Mouse (Mus musculus) embryonic facial prominence, embryonic 11.5 days (tissue): ENCODE data around the gene Zbtb40. TPM values are rescaled to one million over a fixed set of nuclear protein-coding genes. Genes with fewer than 3 reads are reported as not detected.
A peak's percentile ranks its signal among the peaks of the same experiment; 100 is the strongest.

Experiments
- ATAC-seq: fragments of 200-750 bp; cut with Nextera tagmentation; replicated peaks from 2 replicates; pipeline ENCODE4 v1.8.0; 2017; ENCODE audit warnings: low read depth; ENCODE audit not compliant: insufficient number of reproducible peaks, low FRiP score, low TSS enrichment
- DNase-seq: peaks from one replicate; pipeline ENCODE4 v3.0.0-alpha.2; 2015; ENCODE audit warnings: low spot score
- H3K27ac ChIP-seq: fragments of 300-500 bp; sonication (generic); replicated peaks from 2 replicates; pipeline ENCODE4 v1.5.1; 2014; ENCODE audit warnings: mild to moderate bottlenecking, low read depth, low read length, control low read depth
- H3K27me3 ChIP-seq: fragments of 300-500 bp; sonication (generic); 2 replicates; pipeline ENCODE4 v1.6.1; 2014; ENCODE audit warnings: mild to moderate bottlenecking, low read length, moderate library complexity, mixed read lengths; ENCODE audit not compliant: control insufficient read depth, insufficient read depth
- H3K36me3 ChIP-seq: fragments of 300-500 bp; sonication (generic); replicated peaks from 2 replicates; pipeline ENCODE4 v1.6.1; 2014; ENCODE audit warnings: low read depth, mild to moderate bottlenecking, low read length, moderate library complexity, mixed read lengths; ENCODE audit not compliant: control insufficient read depth, insufficient read depth
- H3K4me1 ChIP-seq: fragments of 300-500 bp; sonication (generic); 2 replicates; pipeline ENCODE4 v1.6.1; 2014; ENCODE audit warnings: low read length, mixed read lengths; ENCODE audit not compliant: control insufficient read depth, insufficient read depth
- H3K4me2 ChIP-seq: fragments of 300-500 bp; sonication (generic); 2 replicates; pipeline ENCODE4 v1.6.1; 2014; ENCODE audit warnings: low read depth, mild to moderate bottlenecking, control low read depth, low read length, moderate library complexity
- H3K4me3 ChIP-seq: fragments of 300-500 bp; sonication (generic); 2 replicates; pipeline ENCODE4 v1.5.1; 2014; ENCODE audit warnings: low read depth, low read length, control low read depth
- H3K9ac ChIP-seq: fragments of 300-500 bp; sonication (generic); replicated peaks from 2 replicates; pipeline ENCODE4 v1.6.1; 2014; ENCODE audit warnings: mild to moderate bottlenecking, control low read depth, low read length
- H3K9me3 ChIP-seq: fragments of 300-500 bp; sonication (generic); replicated peaks from 2 replicates; pipeline ENCODE4 v1.6.1; 2016; ENCODE audit warnings: mild to moderate bottlenecking, low read length, inconsistent platforms, mixed read lengths; ENCODE audit not compliant: control insufficient read depth
- WGBS: fragments of 180-500 bp; shearing (Covaris S2); extraction: QIAGEN DNeasy Blood & Tissue Kit; methylation state at CpG from one replicate; pipeline ENCODE4 v1.1.7; 2014; 5-methylcytosine and 5-hydroxymethylcytosine counted together
- polyA plus RNA-seq: library from polyadenylated mRNA; unstranded; fragments of >200 nt; fragmentation: Nextera tagmentation; extraction: Ambion mirVana; gene quantifications from 2 replicates; pipeline ENCODE4 v1.2.1, GENCODE M21; 2014

The Zbtb40 gene
- polyA plus RNA-seq, 1 experiment from 2014 or later: 3.3 TPM

DNA sequence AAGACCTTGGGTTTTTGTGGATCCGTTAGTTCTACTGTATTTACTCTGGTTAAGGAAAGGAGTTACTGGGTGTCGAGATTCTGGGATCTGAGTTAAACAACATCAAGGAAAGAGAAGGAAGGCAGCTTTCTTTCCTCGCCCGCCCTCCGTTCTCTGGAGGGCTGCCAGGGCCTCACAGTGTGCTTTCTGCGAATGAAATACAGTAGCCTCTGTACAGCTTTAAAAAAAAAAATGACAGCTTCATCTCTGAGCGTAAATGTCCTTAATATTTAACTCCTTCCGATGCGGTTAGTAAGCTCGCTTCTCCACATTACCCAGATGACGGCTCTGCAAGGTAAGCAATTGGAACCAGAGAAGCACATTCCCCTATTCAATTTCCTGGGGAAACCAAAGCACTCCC, 4.8 kb downstream of the Zbtb40 start:
- WGBS: 27% methylated on average over 11 of the region's 11 CpGs

GRCm38 (mm10) chr4:137042039-137042438, 6.6 kb downstream of the Zbtb40 start:
- H3K27me3 ChIP-seq: no peaks in the 10 kb centered on the region
- H3K4me2 ChIP-seq: no peak overlapping the region
- no peaks in the 10 kb centered on the region for H3K9me3 ChIP-seq
- H3K27ac ChIP-seq: no peak overlapping the region
- ATAC-seq (no peak), DNase-seq (no peak)
- 88% methylated on average over 8 of the region's 8 CpGs for WGBS
- H3K4me3 ChIP-seq: no peak overlapping the region
- no peaks in the 10 kb centered on the region for H3K36me3 ChIP-seq
- H3K4me1 ChIP-seq: peaks cover 2% of the 10 kb centered on the region; the same call in 1 of the 2 replicates
- no peak overlapping the region for H3K9ac ChIP-seq

More for the DNA sequence above, 4.8 kb downstream of the Zbtb40 start:
- H3K27me3 ChIP-seq: no peaks in the 10 kb centered on the region
- DNase-seq (peak; percentile 32), ATAC-seq (no peak)
- H3K4me3 ChIP-seq: no peak overlapping the region
- no peak overlapping the region for H3K4me2 ChIP-seq
- H3K27ac ChIP-seq: no peak overlapping the region
- H3K9me3 ChIP-seq: no peaks in the 10 kb centered on the region
- no peak overlapping the region for H3K9ac ChIP-seq
- H3K36me3 ChIP-seq: no peaks in the 10 kb centered on the region
- H3K4me1 ChIP-seq: peaks cover 2% of the 10 kb centered on the region; the same call in 1 of the 2 replicates

- Histone ChIP-seq H3K4me2 (no peak overlapping the region), H3K36me3 (no peaks in the 10 kb centered on the region), H3K27ac (no peak overlapping the region), H3K4me3 (no peak overlapping the region), H3K27me3 (no peaks in the 10 kb centered on the region), H3K9me3 (no peaks in the 10 kb centered on the region), H3K4me1 (peaks cover 2% of the 10 kb centered on the region; the same call in 1 of the 2 replicates), H3K9ac (no peak overlapping the region)
- DNase-seq (no peak), ATAC-seq (no peak)
- 61% methylated on average over 10 of the region's 10 CpGs for WGBS
Observed at GRCm38 (mm10) chr4:137041161-137041621, 7.4 kb downstream of the Zbtb40 start.

DNA sequence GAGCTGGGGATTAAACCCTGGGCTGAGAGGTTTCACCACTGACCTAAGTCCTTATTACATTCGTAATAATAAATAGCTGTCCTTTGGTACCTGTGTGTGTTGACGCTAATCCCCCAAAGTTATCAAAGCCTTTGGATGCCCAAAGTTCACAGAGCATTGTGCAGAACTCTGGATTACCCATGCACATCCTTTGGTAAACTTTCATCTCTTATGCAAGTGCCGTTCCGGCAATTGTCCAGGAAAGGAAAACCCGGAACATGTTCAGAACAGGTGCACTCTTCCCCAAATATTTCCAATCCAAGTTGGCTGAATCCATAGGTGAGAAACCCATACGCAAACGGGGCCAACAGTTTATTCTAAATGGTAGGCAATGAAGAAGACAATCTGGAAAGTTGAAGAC, 9.2 kb downstream of the Zbtb40 start:
- ATAC-seq (no peak), DNase-seq (no peak)
- H3K4me2 ChIP-seq: no peak overlapping the region
- H3K9me3 ChIP-seq: no peaks in the 10 kb centered on the region
- H3K4me3 ChIP-seq: no peak overlapping the region
- H3K36me3 ChIP-seq: no peaks in the 10 kb centered on the region
- no peak overlapping the region for H3K27ac ChIP-seq
- H3K9ac ChIP-seq: no peak overlapping the region
- 97% methylated on average over 7 of the region's 7 CpGs for WGBS
- H3K27me3 ChIP-seq: no peaks in the 10 kb centered on the region
- H3K4me1 ChIP-seq: peaks cover 2% of the 10 kb centered on the region; the same call in 1 of the 2 replicates

DNA sequence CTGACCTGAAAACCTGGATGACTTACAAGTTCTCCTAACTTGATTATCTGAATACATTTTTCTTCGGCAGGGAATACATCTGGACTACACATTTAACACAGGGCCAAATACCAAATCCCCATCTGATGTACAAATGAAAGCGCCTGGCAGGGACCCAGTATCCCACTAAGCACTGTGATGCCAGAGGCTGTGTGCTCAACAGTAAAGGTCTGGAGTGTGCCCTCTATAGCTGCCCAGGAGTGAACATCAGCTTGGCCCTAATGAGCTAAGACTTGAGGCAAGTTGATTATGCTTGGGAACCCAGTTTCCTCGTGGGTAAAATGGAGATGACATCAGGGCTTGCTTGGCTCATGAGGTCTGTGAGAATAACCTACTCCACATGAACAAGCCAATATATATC, 10.1 kb downstream of the Zbtb40 start:
- H3K4me1 ChIP-seq: peaks cover 2% of the 10 kb centered on the region; the same call in 1 of the 2 replicates
- H3K27me3 ChIP-seq: no peaks in the 10 kb centered on the region
- H3K9me3 ChIP-seq: no peaks in the 10 kb centered on the region
- ATAC-seq: no peak
- no peak overlapping the region for H3K4me2 ChIP-seq
- no peak overlapping the region for H3K27ac ChIP-seq
- no peak overlapping the region for H3K9ac ChIP-seq
- DNase-seq: no peak
- no peaks in the 10 kb centered on the region for H3K36me3 ChIP-seq
- no peak overlapping the region for H3K4me3 ChIP-seq
- WGBS: 61% methylated on average over 3 of the region's 3 CpGs

DNA sequence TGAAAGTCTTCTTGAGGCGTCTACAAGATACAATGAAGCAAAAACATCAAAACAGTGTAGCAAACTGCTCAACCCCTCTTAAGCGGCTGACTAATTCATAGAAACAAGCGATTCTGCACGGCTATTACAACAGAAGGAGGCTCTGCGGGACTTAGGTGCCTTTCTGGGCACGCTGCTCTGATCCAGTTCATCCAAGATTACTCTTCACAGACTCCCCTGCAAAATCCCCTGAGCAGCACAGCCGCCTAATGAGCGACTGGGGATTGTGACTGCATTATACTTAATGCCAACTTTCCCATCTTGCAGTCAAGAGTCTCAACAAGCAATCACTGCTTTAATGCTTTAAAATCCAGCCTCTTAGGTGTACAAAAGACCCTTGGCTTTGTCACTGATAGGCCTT, 10.5 kb downstream of the Zbtb40 start:
- H3K36me3 ChIP-seq: no peaks in the 10 kb centered on the region
- no peaks in the 10 kb centered on the region for H3K27me3 ChIP-seq
- no peak overlapping the region for H3K9ac ChIP-seq
- no peak overlapping the region for H3K4me2 ChIP-seq
- no peak for DNase-seq
- H3K4me3 ChIP-seq: no peak overlapping the region
- no peaks in the 10 kb centered on the region for H3K9me3 ChIP-seq
- no peak overlapping the region for H3K27ac ChIP-seq
- H3K4me1 ChIP-seq: peaks cover 2% of the 10 kb centered on the region; the same call in 1 of the 2 replicates
- ATAC-seq: no peak
- WGBS: 46% methylated on average over 8 of the region's 8 CpGs

DNA sequence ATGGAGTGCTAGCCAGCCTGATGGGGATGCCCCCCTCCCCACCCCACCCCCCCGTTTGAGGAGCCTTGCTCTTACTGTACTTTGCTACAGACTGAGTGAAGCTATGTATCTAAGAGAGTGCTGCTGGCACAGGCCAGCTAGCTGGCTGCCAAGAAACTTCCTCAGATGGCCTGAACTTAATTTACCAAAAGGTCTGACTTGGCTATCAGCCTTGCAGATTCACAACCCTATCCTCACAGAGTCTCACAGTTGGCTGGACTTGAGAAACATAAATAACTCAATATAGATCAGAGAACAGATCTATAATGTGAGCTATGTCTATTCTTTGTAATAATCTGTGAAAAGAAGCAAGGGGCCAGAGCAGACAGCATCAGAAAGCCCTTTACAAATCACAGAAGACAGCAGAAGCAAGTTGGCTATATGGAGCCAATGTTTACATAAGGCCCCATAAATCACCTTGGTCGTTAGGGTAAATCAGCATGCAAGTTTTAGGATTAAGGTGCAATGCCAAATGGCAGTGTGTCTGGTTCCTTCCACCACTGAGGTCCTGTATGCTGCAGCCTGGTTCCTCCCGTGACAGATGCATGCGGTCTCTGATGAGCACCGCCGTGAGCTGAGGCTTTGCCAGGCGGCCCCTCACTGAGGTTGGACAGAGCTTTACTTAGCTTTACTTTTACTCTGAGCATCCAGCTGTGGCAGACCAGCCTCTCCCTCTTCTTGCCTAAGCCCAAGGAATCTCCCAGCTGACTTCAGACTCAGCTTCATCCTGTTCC, 15.3 kb downstream of the Zbtb40 start:
- Histone ChIP-seq H3K36me3 (no peaks in the 10 kb centered on the region), H3K9me3 (no peaks in the 10 kb centered on the region), H3K4me2 (no peak overlapping the region), H3K27me3 (no peaks in the 10 kb centered on the region), H3K4me3 (no peak overlapping the region), H3K9ac (no peak overlapping the region), H3K27ac (no peak overlapping the region), H3K4me1 (no peaks in the 10 kb centered on the region)
- 66% methylated on average over 7 of the region's 7 CpGs for WGBS
- ATAC-seq: no peak
- no peak for DNase-seq

- Histone ChIP-seq H3K9me3 (no peaks in the 10 kb centered on the region), H3K27ac (no peak overlapping the region), H3K9ac (no peak overlapping the region), H3K36me3 (no peaks in the 10 kb centered on the region), H3K4me2 (no peak overlapping the region), H3K4me3 (no peak overlapping the region), H3K27me3 (no peaks in the 10 kb centered on the region), H3K4me1 (no peaks in the 10 kb centered on the region)
- DNase-seq: no peak
- no peak for ATAC-seq
- 91% methylated on average over 4 of the region's 4 CpGs for WGBS
Observed at GRCm38 (mm10) chr4:137032456-137032855, 16.1 kb downstream of the Zbtb40 start.
